Mouse (Mus musculus) ES-Bruce4 (cell line): ENCODE measurements around the gene Slx1b.

Experiments
- CTCF ChIP-seq: IDR thresholded peaks from one replicate; pipeline ENCODE4 v1.8.1; 2011; ENCODE audit warnings: low read depth, low read length
- POLR2A ChIP-seq: IDR thresholded peaks from one replicate; pipeline ENCODE4 v1.8.1; 2011; ENCODE audit warnings: low read length; ENCODE audit not compliant: insufficient read depth

DNA sequence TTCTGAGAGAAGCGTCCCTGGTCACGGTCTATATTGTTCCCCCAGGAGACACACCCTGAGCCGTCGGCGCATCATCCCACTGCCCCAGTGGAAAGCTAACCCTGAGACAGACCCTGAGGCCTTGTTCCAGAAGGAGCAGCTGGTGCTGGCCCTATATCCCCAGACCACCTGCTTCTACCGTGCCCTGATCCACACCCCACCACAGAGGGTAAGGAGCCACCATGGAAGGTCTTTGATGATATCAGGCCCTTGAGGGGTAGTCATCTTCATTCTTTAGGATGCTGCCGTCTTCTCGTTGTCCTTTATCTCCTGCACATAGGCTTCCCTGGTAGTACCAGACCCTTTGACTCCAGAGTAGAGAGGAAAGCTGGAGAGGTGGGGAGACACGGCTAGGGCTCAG, 23.5 kb downstream of the Slx1b start:
- TF ChIP-seq POLR2A (no peak), CTCF (no peak)
